Mouse (Mus musculus) lung, adult 10 weeks (tissue): ENCODE measurements around the gene Rfc2. TPM values are rescaled to one million over a fixed set of nuclear protein-coding genes. Genes with fewer than 3 reads are reported as not detected.

ENCODE experiments used
- polyA plus RNA-seq: library from polyadenylated mRNA; stranded (reverse); fragments of 350-450 nt; fragmentation: Illumina TruSeq; extraction: RNeasy Lipid Tissue Mini Kit (QIAGEN cat#74804); gene quantifications from one replicate; pipeline ENCODE4 v1.2.3, GENCODE M21; 2014; ENCODE audit warnings: low read depth, low replicate concordance; ENCODE audit not compliant: insufficient read depth

The Rfc2 gene
- 60.4 TPM for polyA plus RNA-seq

DNA sequence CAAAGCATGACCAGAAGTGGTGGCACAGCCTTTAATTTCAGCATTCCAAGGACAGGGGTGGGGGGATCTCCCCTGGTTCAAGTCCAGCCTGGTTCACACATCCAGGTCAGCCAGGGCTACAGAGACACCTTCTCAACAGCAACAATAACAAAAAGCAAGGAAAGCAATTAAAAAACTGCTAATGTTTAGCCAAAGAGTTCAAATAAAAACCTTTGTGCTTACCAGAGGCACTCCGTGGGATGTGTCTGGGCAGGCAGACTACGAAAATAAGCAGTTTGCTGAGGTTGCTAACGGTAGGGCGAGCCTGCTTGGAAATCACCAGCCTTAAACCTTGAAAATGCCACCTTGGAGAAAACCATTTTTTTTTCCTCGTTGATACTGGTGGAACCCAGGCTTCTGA lies at the start of gene Rfc2:
Rfc2 (plus strand) TSS at position 221 of the 400 bp plus-strand sequence.

DNA sequence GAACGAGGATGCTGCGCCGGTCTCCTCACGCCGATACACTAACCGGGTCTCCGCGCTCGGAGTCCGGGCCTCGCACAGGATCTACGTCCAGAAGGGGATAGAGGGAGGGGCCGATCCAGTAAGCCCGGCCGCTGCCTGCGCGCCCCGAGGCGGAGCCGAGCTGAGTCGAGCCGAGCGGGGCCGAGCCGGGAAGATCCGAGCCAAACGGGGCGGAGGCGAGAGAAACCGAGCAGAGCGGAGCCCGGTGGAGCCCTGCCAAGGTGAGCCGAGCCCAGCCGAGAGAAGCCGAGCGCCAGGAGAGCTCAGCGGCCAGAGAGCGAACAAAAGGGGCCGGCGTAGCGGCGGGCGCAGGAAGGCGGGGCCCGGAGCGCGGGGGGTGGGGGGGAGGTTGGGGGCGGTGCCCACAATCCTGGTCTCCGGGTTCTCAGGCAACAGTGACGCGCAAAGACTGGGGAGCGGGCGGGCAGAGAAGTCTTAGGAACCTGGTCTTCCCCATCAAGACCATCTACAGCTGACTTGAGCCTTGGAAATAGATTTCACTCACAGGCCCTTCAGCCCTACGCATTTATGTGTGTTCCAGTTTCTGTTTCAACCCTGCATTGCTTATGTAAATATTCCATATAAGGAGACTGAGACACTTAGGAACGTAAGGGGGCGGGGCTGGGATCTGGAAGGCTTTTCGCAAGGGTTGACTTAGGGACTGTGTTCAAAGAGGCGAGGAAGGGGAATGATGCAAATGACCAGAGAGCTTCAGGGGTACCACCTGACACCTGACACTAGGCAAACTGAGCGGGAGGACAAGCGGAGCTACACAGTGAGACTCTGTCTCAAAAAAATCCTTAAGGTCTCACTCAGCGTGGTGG lies 28.8 kb upstream of the Rfc2 start, which contains the start of gene Clip2:
Clip2 (minus strand) TSS at position 325 of the 863 bp plus-strand sequence.

DNA sequence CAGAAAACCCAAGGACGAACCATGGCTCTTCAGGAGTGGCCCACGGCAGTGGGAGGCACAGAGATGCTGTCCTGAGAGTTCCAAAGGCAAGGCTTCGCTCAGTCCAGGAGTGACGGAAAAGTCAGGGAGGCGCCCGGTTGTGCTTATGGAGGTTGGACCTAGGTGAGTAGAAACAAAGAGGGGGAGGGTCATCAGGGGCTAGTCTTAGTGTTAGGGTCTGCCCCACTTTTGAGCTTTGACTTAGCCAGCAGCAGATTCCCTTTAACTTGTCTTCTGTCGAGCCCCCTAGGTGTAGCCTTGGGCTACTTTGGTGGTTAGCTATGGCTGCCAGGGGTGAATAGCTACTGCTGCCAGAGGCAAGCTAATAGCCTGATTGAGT lies 21.1 kb upstream of the Rfc2 start, which contains the start of gene Syna:
Syna (minus strand) TSS at position 101 of the 379 bp plus-strand sequence.

DNA sequence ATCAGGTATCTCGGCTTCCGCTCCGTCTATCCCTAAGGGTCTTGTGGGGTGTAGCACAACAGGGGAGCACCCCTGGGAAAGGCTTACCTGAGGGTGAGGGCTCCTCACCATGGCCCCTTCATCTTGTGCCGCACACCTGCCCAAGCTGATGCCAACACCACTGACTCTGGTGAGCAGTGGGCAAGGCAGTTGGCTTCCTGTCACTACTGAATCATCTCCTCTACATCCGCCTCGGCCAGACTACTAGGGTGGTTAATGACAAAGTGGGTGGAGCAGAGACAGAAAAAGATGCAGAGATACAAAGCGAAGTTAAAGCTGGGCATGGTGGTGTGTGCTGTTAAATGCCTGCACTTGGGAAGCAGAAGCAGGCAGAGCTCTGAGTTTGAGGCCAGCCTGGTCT lies 33.6 kb downstream of the Rfc2 start, which contains the start of gene Lat2:
Lat2 (minus strand) TSS at position 224 of the 400 bp plus-strand sequence.

DNA sequence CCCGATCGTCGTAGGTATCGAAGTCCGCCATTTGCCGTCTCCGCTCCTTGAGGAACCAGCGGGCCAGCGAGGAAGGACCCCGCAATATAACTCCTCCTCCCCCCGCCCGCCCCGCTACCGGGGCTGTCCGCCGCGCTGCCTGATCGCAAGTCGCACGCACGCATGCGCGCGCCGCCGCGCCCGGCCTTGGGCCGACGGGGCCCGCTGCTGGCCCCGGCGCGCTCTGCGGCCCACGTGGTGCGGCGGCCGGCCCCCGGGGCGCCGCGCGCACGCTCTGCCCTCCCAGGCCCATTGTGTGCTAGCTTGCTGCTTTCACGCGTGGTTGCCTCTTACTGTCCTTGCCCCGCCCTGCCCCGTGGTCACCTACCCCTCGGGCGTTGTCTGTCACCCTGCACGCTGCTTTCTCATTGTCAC lies 58.1 kb downstream of the Rfc2 start, which contains the start of gene Eif4h:
Eif4h (minus strand) TSS at position 222 of the 414 bp plus-strand sequence.

Other genes starting within 250 kb of the Rfc2 start
- gene Gtf2ird1, start 124.7 kb upstream of the Rfc2 start, polyA plus RNA-seq, result 11.3 TPM
- gene Clip2, start 28.9 kb upstream of the Rfc2 start, polyA plus RNA-seq, result 8.0 TPM
- gene Syna, start 21.2 kb upstream of the Rfc2 start, polyA plus RNA-seq, result not detected
- 18.5 TPM for gene Lat2, start 33.7 kb downstream of the Rfc2 start, polyA plus RNA-seq
- gene Eif4h, start 58.1 kb downstream of the Rfc2 start, polyA plus RNA-seq, result 211 TPM
- 8.5 TPM for gene Limk1, start 107.2 kb downstream of the Rfc2 start, polyA plus RNA-seq
- 125 TPM for gene Eln, start 166.0 kb downstream of the Rfc2 start, polyA plus RNA-seq